Mouse (Mus musculus) thymus, postnatal 4 days (tissue): Measurements from ENCODE around the gene Thsd4.
"Not testable (repeated sequence)": the region's sequence is repeated elsewhere in the genome, so short reads cannot be mapped to it uniquely, and the experiment has no call there.

Experiments
- DNase-seq: peaks from one replicate; pipeline ENCODE4 v3.0.0; 2021

Thsd4 gene

GRCm38 (mm10) chr9:60305204-60305840 is 216.5 kb downstream of the Thsd4 start:
- no peak for DNase-seq

GRCm38 (mm10) chr9:60296276-60296675 is 225.6 kb downstream of the Thsd4 start:
- no peak for DNase-seq

- DNase-seq: no peak
Observed at GRCm38 (mm10) chr9:60295199-60295598, 226.6 kb downstream of the Thsd4 start.

GRCm38 (mm10) chr9:60293129-60293528 is 228.7 kb downstream of the Thsd4 start:
- no peak for DNase-seq

GRCm38 (mm10) chr9:60290780-60291179 is 231.1 kb downstream of the Thsd4 start:
- no peak for DNase-seq

GRCm38 (mm10) chr9:60288789-60289188 is 233.1 kb downstream of the Thsd4 start:
- DNase-seq: no peak

- no peak for DNase-seq
Observed at GRCm38 (mm10) chr9:60286390-60286789, 235.5 kb downstream of the Thsd4 start.

GRCm38 (mm10) chr9:60285047-60285462 is 236.8 kb downstream of the Thsd4 start:
- DNase-seq: no peak

GRCm38 (mm10) chr9:60284318-60284717 is 237.5 kb downstream of the Thsd4 start:
- no peak for DNase-seq

- no peak for DNase-seq
Observed at GRCm38 (mm10) chr9:60283546-60283945, 238.3 kb downstream of the Thsd4 start.

GRCm38 (mm10) chr9:60281281-60281680 is 240.6 kb downstream of the Thsd4 start:
- no peak for DNase-seq

GRCm38 (mm10) chr9:60280786-60281185 is 241.1 kb downstream of the Thsd4 start:
- no peak for DNase-seq

- no peak for DNase-seq
Observed at GRCm38 (mm10) chr9:60279556-60279955, 242.3 kb downstream of the Thsd4 start.

GRCm38 (mm10) chr9:60276351-60276750 is 245.5 kb downstream of the Thsd4 start:
- no peak for DNase-seq

- peak; percentile 25 for DNase-seq
Observed at GRCm38 (mm10) chr9:60275410-60276159, 246.3 kb downstream of the Thsd4 start.

- no peak for DNase-seq
Observed at GRCm38 (mm10) chr9:60274503-60274902, 247.3 kb downstream of the Thsd4 start.

GRCm38 (mm10) chr9:60272345-60272744 is 249.5 kb downstream of the Thsd4 start:
- DNase-seq: not testable (repeated sequence)

GRCm38 (mm10) chr9:60271940-60272339 is 249.9 kb downstream of the Thsd4 start:
- no peak for DNase-seq

GRCm38 (mm10) chr9:60269807-60270206 is 252.0 kb downstream of the Thsd4 start:
- no peak for DNase-seq

- no peak for DNase-seq
Observed at GRCm38 (mm10) chr9:60267273-60267626, 254.6 kb downstream of the Thsd4 start.

GRCm38 (mm10) chr9:60266583-60267272 is 255.1 kb downstream of the Thsd4 start:
- DNase-seq: no peak

- no peak for DNase-seq
Observed at GRCm38 (mm10) chr9:60264586-60265325, 257.1 kb downstream of the Thsd4 start.

GRCm38 (mm10) chr9:60262515-60263140 is 259.2 kb downstream of the Thsd4 start:
- DNase-seq: no peak
